Mouse (Mus musculus): ENCODE measurements around the gene Pik3r5. TPM values are rescaled to one million over a fixed set of nuclear protein-coding genes. Genes with fewer than 3 reads are reported as not detected.

Pik3r5 gene
- polyA plus RNA-seq, 1 experiment from 2014 or later: 0.21 TPM

DNA sequence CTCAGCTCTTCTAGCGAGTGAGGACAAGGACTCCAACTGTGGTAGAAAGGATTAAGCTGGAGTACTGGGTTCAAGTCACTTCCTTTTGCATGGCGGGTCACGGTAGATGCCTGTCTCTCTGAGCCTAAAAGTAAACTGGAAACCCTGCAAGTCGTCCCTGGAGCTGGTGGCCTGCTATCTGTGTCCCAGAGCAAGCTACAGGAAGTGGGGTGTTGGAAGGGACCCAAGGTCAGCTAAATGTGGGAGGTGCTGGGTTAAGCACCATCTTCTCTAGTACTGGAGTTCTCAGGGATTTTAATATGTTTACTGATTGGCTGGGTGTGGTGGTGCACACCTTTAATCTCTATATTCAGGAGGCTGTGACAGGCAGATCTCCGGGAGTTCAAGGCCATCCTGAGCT is 100.9 kb downstream of the Pik3r5 start:
- H3K4me3 ChIP-seq (replicated peaks; ENCODE audit: low read depth, low read length): no peak overlapping the region
- no peaks in the 10 kb centered on the region for H3K4me1 ChIP-seq (replicated peaks; ENCODE audit: insufficient read depth, low read length)
- WGBS: 67% methylated on average over 5 of the region's 5 CpGs
- no peak overlapping the region for H3K4me2 ChIP-seq (ENCODE audit: low read length)
- H3K27me3 ChIP-seq (ENCODE audit: insufficient read depth, low read length): no peaks in the 10 kb centered on the region
- no peak overlapping the region for H3K27ac ChIP-seq
- no peak for DNase-seq (ENCODE audit: low spot score)
- H3K9me3 ChIP-seq (replicated peaks; ENCODE audit: low read length): no peaks in the 10 kb centered on the region
- ATAC-seq (replicated peaks; ENCODE audit: low FRiP score, low read depth): no peak
- TF ChIP-seq CTCF (IDR thresholded peaks at IDR 0.05; ENCODE audit: low read depth): no peak
- no peak overlapping the region for H3K9ac ChIP-seq (ENCODE audit: low read depth, low read length)
- no peaks in the 10 kb centered on the region for H3K36me3 ChIP-seq (ENCODE audit: insufficient read depth, low read length)

DNA sequence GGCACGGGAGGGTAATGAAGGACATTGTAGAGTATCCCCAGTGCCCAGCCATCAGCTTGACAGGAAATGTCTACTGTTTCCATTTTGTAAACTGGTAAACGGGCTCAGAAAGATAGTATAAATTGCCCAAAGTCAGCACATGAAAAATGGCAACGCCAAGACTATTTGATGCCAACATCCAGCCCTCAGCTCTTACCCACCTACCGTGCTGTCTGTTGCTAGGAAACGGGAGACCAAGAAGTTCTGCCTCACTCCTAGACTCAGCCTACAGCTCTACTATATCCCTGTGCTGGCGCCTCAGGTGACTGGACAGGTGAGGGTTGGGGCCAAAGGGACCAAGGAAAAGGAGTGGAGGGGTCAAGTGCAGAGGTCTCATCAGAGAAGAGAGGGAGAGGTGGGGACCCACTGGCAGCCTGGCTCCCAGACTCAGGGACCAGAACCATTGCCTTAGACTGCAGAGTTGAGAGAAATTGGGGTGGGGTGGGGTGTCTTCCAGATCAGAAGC is 102.1 kb downstream of the Pik3r5 start:
- no peak overlapping the region for H3K27ac ChIP-seq
- 87% methylated on average over 6 of the region's 6 CpGs for WGBS
- no peaks in the 10 kb centered on the region for H3K4me1 ChIP-seq (replicated peaks; ENCODE audit: insufficient read depth, low read length)
- no peak overlapping the region for H3K9ac ChIP-seq (ENCODE audit: low read depth, low read length)
- no peak overlapping the region for H3K4me3 ChIP-seq (replicated peaks; ENCODE audit: low read depth, low read length)
- no peak for TF ChIP-seq CTCF (IDR thresholded peaks at IDR 0.05; ENCODE audit: low read depth)
- no peak overlapping the region for H3K4me2 ChIP-seq (ENCODE audit: low read length)
- H3K9me3 ChIP-seq (replicated peaks; ENCODE audit: low read length): no peaks in the 10 kb centered on the region
- no peak for ATAC-seq (replicated peaks; ENCODE audit: low FRiP score, low read depth)
- H3K27me3 ChIP-seq (ENCODE audit: insufficient read depth, low read length): no peaks in the 10 kb centered on the region
- no peak for DNase-seq (ENCODE audit: low spot score)
- H3K36me3 ChIP-seq (ENCODE audit: insufficient read depth, low read length): no peaks in the 10 kb centered on the region

GRCm38 (mm10) chr11:68536026-68536425 is 104.1 kb downstream of the Pik3r5 start:
- Histone ChIP-seq H3K9ac (ENCODE audit: low read depth, low read length) (no peak overlapping the region), H3K27me3 (ENCODE audit: insufficient read depth, low read length) (no peaks in the 10 kb centered on the region), H3K36me3 (ENCODE audit: insufficient read depth, low read length) (no peaks in the 10 kb centered on the region), H3K4me3 (replicated peaks; ENCODE audit: low read depth, low read length) (no peak overlapping the region), H3K9me3 (replicated peaks; ENCODE audit: low read length) (no peaks in the 10 kb centered on the region), H3K27ac (no peak overlapping the region), H3K4me1 (replicated peaks; ENCODE audit: insufficient read depth, low read length) (no peaks in the 10 kb centered on the region), H3K4me2 (ENCODE audit: low read length) (no peak overlapping the region)
- no peak for TF ChIP-seq CTCF (IDR thresholded peaks at IDR 0.05; ENCODE audit: low read depth)
- 64% methylated on average over 4 of the region's 4 CpGs for WGBS
- ATAC-seq (replicated peaks; ENCODE audit: low FRiP score, low read depth): no peak
- no peak for DNase-seq (ENCODE audit: low spot score)

DNA sequence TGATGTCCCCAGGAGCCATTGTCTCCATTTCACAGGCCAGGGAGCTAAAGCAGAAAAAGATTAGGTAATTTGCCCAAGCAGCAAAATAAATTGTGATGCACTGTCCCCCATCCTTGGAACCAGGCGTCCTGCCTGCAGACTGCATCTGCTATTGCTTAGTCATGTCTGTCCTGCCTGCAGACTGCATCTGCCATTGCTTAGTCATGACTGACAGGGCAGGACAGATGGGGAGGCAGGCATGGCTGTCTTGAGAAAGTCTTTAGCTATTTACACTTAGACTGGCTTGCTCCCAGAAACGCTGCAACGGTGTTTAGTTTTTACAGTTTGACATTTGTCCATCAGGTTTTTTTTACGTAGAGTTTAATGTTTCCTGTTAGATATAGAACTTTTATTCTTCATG is 104.5 kb downstream of the Pik3r5 start:
- ATAC-seq (replicated peaks; ENCODE audit: low FRiP score, low read depth): no peak
- Histone ChIP-seq H3K27ac (no peak overlapping the region), H3K4me2 (ENCODE audit: low read length) (no peak overlapping the region), H3K4me1 (replicated peaks; ENCODE audit: insufficient read depth, low read length) (no peaks in the 10 kb centered on the region), H3K9ac (ENCODE audit: low read depth, low read length) (no peak overlapping the region), H3K27me3 (ENCODE audit: insufficient read depth, low read length) (no peaks in the 10 kb centered on the region), H3K9me3 (replicated peaks; ENCODE audit: low read length) (no peaks in the 10 kb centered on the region), H3K4me3 (replicated peaks; ENCODE audit: low read depth, low read length) (no peak overlapping the region), H3K36me3 (ENCODE audit: insufficient read depth, low read length) (no peaks in the 10 kb centered on the region)
- TF ChIP-seq CTCF (IDR thresholded peaks at IDR 0.05; ENCODE audit: low read depth): no peak
- WGBS: 43% methylated on average over 4 of the region's 4 CpGs
- peak; percentile 49 for DNase-seq (ENCODE audit: low spot score)

GRCm38 (mm10) chr11:68539621-68540020 is 107.7 kb downstream of the Pik3r5 start:
- Histone ChIP-seq H3K4me1 (replicated peaks; ENCODE audit: insufficient read depth, low read length) (no peaks in the 10 kb centered on the region), H3K27ac (no peak overlapping the region), H3K9ac (ENCODE audit: low read depth, low read length) (no peak overlapping the region), H3K36me3 (ENCODE audit: insufficient read depth, low read length) (no peaks in the 10 kb centered on the region), H3K27me3 (ENCODE audit: insufficient read depth, low read length) (no peaks in the 10 kb centered on the region), H3K4me3 (replicated peaks; ENCODE audit: low read depth, low read length) (no peak overlapping the region), H3K9me3 (replicated peaks; ENCODE audit: low read length) (no peaks in the 10 kb centered on the region), H3K4me2 (ENCODE audit: low read length) (no peak overlapping the region)
- WGBS: 61% methylated on average over 5 of the region's 5 CpGs
- ATAC-seq (replicated peaks; ENCODE audit: low FRiP score, low read depth): no peak
- TF ChIP-seq CTCF (IDR thresholded peaks at IDR 0.05; ENCODE audit: low read depth): no peak
- no peak for DNase-seq (ENCODE audit: low spot score)

DNA sequence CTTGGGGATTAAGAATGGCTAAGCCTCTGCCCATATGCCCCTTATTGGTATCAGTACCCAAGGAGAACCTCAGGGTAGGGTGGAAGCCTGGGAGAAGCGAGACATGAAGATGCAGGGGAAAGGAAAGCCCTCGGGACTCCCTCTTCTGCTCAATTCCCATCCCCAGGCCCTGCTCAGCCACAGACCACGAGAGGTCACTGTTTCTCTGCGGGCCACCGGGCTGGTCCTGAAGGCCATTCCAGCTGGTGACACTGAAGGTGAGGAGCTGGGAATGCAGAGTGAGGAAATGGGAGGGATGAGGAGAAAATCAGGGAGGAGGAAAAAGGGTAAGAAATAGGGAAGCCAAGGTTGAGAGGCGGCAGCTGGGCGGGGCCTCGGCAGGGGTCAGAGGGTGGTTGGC is 112.6 kb downstream of the Pik3r5 start:
- no peak for ATAC-seq (replicated peaks; ENCODE audit: low FRiP score, low read depth)
- Histone ChIP-seq H3K4me2 (ENCODE audit: low read length) (no peak overlapping the region), H3K4me3 (replicated peaks; ENCODE audit: low read depth, low read length) (no peak overlapping the region), H3K36me3 (ENCODE audit: insufficient read depth, low read length) (no peaks in the 10 kb centered on the region), H3K9ac (ENCODE audit: low read depth, low read length) (no peak overlapping the region), H3K4me1 (replicated peaks; ENCODE audit: insufficient read depth, low read length) (no peaks in the 10 kb centered on the region), H3K27ac (no peak overlapping the region), H3K9me3 (replicated peaks; ENCODE audit: low read length) (no peaks in the 10 kb centered on the region), H3K27me3 (ENCODE audit: insufficient read depth, low read length) (no peaks in the 10 kb centered on the region)
- peak; percentile 84 for TF ChIP-seq CTCF (IDR thresholded peaks at IDR 0.05; ENCODE audit: low read depth)
- DNase-seq (ENCODE audit: low spot score): peak; percentile 70
- WGBS: 9% methylated on average over 8 of the region's 8 CpGs

DNA sequence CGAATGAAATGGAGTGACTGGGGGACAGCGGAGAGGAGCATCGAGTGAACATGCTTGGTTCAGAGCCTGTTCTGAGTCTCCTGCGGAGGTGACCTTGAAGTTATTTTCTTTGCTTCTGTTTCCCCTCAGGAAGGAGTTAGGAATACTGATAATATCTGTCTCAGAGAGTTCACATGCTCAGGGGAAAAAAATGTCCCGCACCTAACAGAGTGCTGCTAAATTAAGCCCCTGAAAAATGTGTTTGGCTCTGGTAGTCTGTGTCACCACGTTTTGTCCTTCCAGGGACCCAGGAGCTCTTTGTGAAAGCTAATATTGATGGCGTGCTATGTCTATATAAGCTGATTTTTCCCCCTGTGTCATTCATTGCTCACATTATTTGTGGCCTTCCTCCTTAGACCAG is 113.3 kb downstream of the Pik3r5 start:
- WGBS: 45% methylated on average over 7 of the region's 7 CpGs
- no peak overlapping the region for H3K9ac ChIP-seq (ENCODE audit: low read depth, low read length)

More for the DNA sequence above, 113.3 kb downstream of the Pik3r5 start:
- TF ChIP-seq CTCF (IDR thresholded peaks at IDR 0.05; ENCODE audit: low read depth): no peak
- Histone ChIP-seq H3K36me3 (ENCODE audit: insufficient read depth, low read length) (no peaks in the 10 kb centered on the region), H3K27ac (no peak overlapping the region), H3K9me3 (replicated peaks; ENCODE audit: low read length) (no peaks in the 10 kb centered on the region), H3K4me3 (replicated peaks; ENCODE audit: low read depth, low read length) (no peak overlapping the region), H3K4me2 (ENCODE audit: low read length) (no peak overlapping the region), H3K4me1 (replicated peaks; ENCODE audit: insufficient read depth, low read length) (no peaks in the 10 kb centered on the region), H3K27me3 (ENCODE audit: insufficient read depth, low read length) (no peaks in the 10 kb centered on the region)
- DNase-seq (ENCODE audit: low spot score) (no peak), ATAC-seq (replicated peaks; ENCODE audit: low FRiP score, low read depth) (no peak)

All from kidney, postnatal 0 days (tissue).